Mouse (Mus musculus) bone marrow, adult 2 months (tissue): Measurements from ENCODE around the gene Atp8b5.

ENCODE experiments used
- CTCF ChIP-seq: fragments of 200-500 bp; IDR thresholded peaks from 2 replicates; pipeline ENCODE4 v1.5.1; 2011; ENCODE audit warnings: low read length, control low read depth; ENCODE audit not compliant: control insufficient read depth, insufficient read depth
- POLR2A ChIP-seq: fragments of 200-500 bp; IDR thresholded peaks from 2 replicates; pipeline ENCODE4 v1.6.1; 2011; ENCODE audit warnings: low read depth, mild to moderate bottlenecking, control low read depth, low read length, borderline replicate concordance; ENCODE audit not compliant: control insufficient read depth

DNA sequence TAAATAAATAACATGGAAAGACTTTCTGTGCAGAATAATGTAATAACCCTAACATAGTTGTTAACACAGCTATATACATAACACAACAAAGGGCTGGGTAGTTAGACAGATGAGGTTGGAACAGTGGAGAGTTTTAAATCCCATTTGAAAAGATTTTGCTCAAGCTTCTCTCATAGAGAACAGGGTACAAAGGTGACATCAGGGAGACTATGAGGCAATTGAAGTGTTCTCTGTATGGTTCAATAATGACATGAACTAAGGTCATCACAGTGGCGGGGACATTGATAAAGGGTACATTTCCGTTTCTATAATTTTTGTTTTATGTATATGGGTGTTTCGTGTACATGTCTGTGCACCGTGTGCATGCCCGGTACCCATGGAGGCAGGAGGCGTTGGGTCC lies 112.6 kb downstream of the Atp8b5 start:
- TF ChIP-seq CTCF (no peak), POLR2A (no peak)
